Mouse (Mus musculus) limb, embryonic 14.5 days (tissue): ENCODE data around the gene Rnf214. TPM values are rescaled to one million over a fixed set of nuclear protein-coding genes. Genes with fewer than 3 reads are reported as not detected.

ENCODE experiments used
- ATAC-seq: fragments of 200-750 bp; cut with Nextera tagmentation; 2 replicates; pipeline ENCODE4 v1.8.0; 2017; ENCODE audit warnings: low read depth, moderate number of reproducible peaks, moderate TSS enrichment; ENCODE audit not compliant: low FRiP score
- DNase-seq: peaks from one replicate; pipeline ENCODE4 v3.0.0-alpha.2; 2015; ENCODE audit warnings: low spot score
- H3K27ac ChIP-seq: fragments of 300-500 bp; sonication (generic); replicated peaks from 2 replicates; pipeline ENCODE4 v1.5.1; 2014; ENCODE audit warnings: low read depth, mild to moderate bottlenecking, low read length, moderate library complexity, mixed read lengths
- H3K27me3 ChIP-seq: fragments of 300-500 bp; sonication (generic); 2 replicates; pipeline ENCODE4 v1.6.1; 2014; ENCODE audit warnings: low read length, mixed read lengths; ENCODE audit not compliant: control insufficient read depth, insufficient read depth
- H3K36me3 ChIP-seq: fragments of 300-500 bp; sonication (generic); 2 replicates; pipeline ENCODE4 v1.6.1; 2014; ENCODE audit warnings: mild to moderate bottlenecking, low read length, moderate library complexity, mixed read lengths; ENCODE audit not compliant: control insufficient read depth, insufficient read depth
- H3K4me1 ChIP-seq: fragments of 300-500 bp; sonication (generic); 2 replicates; pipeline ENCODE4 v1.6.1; 2014; ENCODE audit warnings: antibody characterized with exemption, low read length, mixed read lengths; ENCODE audit not compliant: control insufficient read depth, insufficient read depth
- H3K4me2 ChIP-seq: fragments of 300-500 bp; sonication (generic); replicated peaks from 2 replicates; pipeline ENCODE4 v1.6.1; 2014; ENCODE audit warnings: low read depth, mild to moderate bottlenecking, low read length, moderate library complexity; ENCODE audit not compliant: severe bottlenecking
- H3K4me3 ChIP-seq: fragments of 300-500 bp; sonication (generic); replicated peaks from 2 replicates; pipeline ENCODE4 v1.5.1; 2014; ENCODE audit warnings: low read length
- H3K9ac ChIP-seq: fragments of 300-500 bp; sonication (generic); 2 replicates; pipeline ENCODE4 v1.6.1; 2014; ENCODE audit warnings: mild to moderate bottlenecking, low read depth, low read length, moderate library complexity; ENCODE audit not compliant: severe bottlenecking
- H3K9me3 ChIP-seq: fragments of 300-500 bp; sonication (generic); 2 replicates; pipeline ENCODE4 v1.6.1; 2016; ENCODE audit warnings: low read length; ENCODE audit not compliant: control insufficient read depth
- POLR2A ChIP-seq: fragments of 200-500 bp; IDR thresholded peaks from 2 replicates; pipeline ENCODE4 v1.8.0; 2012; ENCODE audit warnings: inconsistent platforms, mild to moderate bottlenecking, moderate library complexity, borderline replicate concordance; ENCODE audit not compliant: insufficient read depth, insufficient read length; ENCODE audit errors: extremely low read depth
- WGBS: fragments of 180-500 bp; shearing (Covaris S2); extraction: QIAGEN DNeasy Blood & Tissue Kit; methylation state at CpG from one replicate; pipeline ENCODE4 v1.1.7; 2014; 5-methylcytosine and 5-hydroxymethylcytosine counted together
- polyA plus RNA-seq, 2 experiments: library from polyadenylated mRNA; depleted of rRNA in 1 of 2; stranded (reverse) in 1 of 2; unstranded in 1 of 2; fragments of >200 nt; fragmentation: Nextera tagmentation in 1 of 2; extraction: Ambion mirVana in 1 of 2; gene quantifications; 2 replicates each; pipeline versions ENCODE4 v1.2.1 to v1.2.3; 2012 to 2014

Gene Rnf214
- polyA plus RNA-seq, 2 experiments = 27.6 to 55.7 TPM

DNA sequence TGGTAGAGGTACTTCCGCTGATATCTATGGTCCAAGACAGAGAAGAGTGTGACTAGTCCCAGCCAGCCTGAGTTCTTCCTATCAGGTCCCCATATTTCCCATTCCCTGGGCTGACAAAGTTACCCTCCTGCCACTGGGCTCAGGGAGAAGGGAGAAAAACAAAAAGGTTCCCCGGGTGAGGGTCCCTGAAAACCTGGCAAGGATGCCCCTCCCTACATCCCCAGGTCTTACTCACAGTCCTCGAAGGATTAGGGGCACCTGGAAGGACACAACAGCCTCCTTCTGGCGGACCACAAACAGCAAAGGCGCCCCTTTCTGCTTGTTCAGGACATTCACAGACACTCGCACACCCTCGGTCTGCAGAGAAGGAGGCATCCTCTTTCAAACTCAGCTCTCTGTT is 46.2 kb upstream of the Rnf214 start:
- DNase-seq (no peak), ATAC-seq (no peak)
- H3K4me1 ChIP-seq = peaks cover 15% of the 10 kb centered on the region
- 0 out of 2 replicates have a peak overlapping the region, but pooled peaks have one; percentile 93 for H3K4me3 ChIP-seq
- no peak overlapping the region for H3K27ac ChIP-seq
- no peaks in the 10 kb centered on the region for H3K9me3 ChIP-seq
- 88% methylated on average over 7 of the region's 7 CpGs for WGBS
- no peak for TF ChIP-seq POLR2A
- no peaks in the 10 kb centered on the region for H3K27me3 ChIP-seq
- H3K4me2 ChIP-seq = peak overlapping the region; percentile 83; the same call in 1 of the 2 replicates
- peaks cover 40% of the 10 kb centered on the region for H3K36me3 ChIP-seq
- H3K9ac ChIP-seq = peak overlapping the region; percentile 88; the same call in 1 of the 2 replicates

DNA sequence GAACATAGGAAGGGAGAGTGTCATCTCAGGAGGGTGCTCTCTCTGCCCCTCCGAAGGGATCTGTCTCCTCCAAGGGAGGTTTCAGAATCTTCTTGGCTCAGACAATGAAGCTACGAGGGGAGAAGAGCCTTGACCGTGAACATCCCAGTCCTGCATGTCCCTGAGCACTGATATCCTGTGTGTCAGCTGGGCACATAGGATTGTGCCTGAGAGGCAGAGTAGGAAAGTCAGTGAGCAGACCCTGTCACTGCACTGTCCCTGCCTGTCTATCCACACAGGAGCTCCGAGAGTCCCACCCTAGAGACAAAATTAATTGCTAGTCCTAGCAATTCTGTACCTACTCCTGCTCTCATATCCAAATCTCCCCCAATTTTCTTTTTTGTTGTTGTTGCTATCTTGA is 45.3 kb upstream of the Rnf214 start:
- Histone ChIP-seq H3K9me3 (no peaks in the 10 kb centered on the region), H3K36me3 (peaks cover 48% of the 10 kb centered on the region), H3K4me3 (no peak overlapping the region), H3K27ac (no peak overlapping the region), H3K27me3 (no peaks in the 10 kb centered on the region), H3K4me2 (no peak overlapping the region), H3K4me1 (peaks cover 15% of the 10 kb centered on the region), H3K9ac (no peak overlapping the region)
- ATAC-seq (no peak), DNase-seq (no peak)
- WGBS = 88% methylated on average over 4 of the region's 4 CpGs
- no peak for TF ChIP-seq POLR2A

- no peaks in the 10 kb centered on the region for H3K4me1 ChIP-seq
- TF ChIP-seq POLR2A = no peak
- 84% methylated on average over 10 of the region's 10 CpGs for WGBS
- H3K27me3 ChIP-seq = no peaks in the 10 kb centered on the region
- H3K27ac ChIP-seq = no peak overlapping the region
- no peaks in the 10 kb centered on the region for H3K9me3 ChIP-seq
- peaks cover 96% of the 10 kb centered on the region for H3K36me3 ChIP-seq
- DNase-seq = no peak
- ATAC-seq = no peak
- H3K4me2 ChIP-seq = no peak overlapping the region
- H3K4me3 ChIP-seq = no peak overlapping the region
- no peak overlapping the region for H3K9ac ChIP-seq
Observed at GRCm38 (mm10) chr9:45946872-45947183, 40.1 kb upstream of the Rnf214 start.

GRCm38 (mm10) chr9:45946182-45946871 is 39.6 kb upstream of the Rnf214 start:
- no peak overlapping the region for H3K9ac ChIP-seq
- no peak for ATAC-seq
- no peaks in the 10 kb centered on the region for H3K4me1 ChIP-seq
- peaks cover 96% of the 10 kb centered on the region for H3K36me3 ChIP-seq
- H3K4me2 ChIP-seq = no peak overlapping the region
- no peak for TF ChIP-seq POLR2A
- no peak overlapping the region for H3K27ac ChIP-seq
- H3K4me3 ChIP-seq = no peak overlapping the region
- no peaks in the 10 kb centered on the region for H3K27me3 ChIP-seq
- no peaks in the 10 kb centered on the region for H3K9me3 ChIP-seq
- DNase-seq = no peak
- 81% methylated on average over 15 of the region's 16 CpGs for WGBS

DNA sequence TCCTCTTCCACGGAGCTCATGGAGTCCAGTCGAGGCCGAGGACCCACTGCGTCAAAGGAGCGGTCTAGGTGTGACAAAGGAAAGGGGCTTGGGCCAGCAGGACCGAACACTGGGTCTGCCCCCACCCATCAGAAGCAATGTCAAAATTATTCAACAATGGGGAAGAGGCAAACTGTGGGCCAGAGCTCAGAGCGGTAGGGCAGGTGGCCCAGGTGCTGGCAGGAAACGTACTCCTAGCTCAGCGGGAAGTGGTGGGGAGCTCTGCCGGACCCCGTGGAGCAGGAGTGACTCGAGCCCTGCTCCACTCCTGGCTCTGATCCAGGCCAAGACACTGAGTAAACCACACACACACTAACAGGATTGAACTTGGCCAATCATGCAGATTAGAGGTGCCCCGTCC is 39.0 kb upstream of the Rnf214 start:
- DNase-seq = no peak
- Histone ChIP-seq H3K27ac (no peak overlapping the region), H3K27me3 (no peaks in the 10 kb centered on the region), H3K36me3 (peaks cover 97% of the 10 kb centered on the region), H3K4me2 (no peak overlapping the region), H3K4me1 (no peaks in the 10 kb centered on the region), H3K4me3 (no peak overlapping the region), H3K9me3 (no peaks in the 10 kb centered on the region), H3K9ac (no peak overlapping the region)
- WGBS = 84% methylated on average over 13 of the region's 13 CpGs
- TF ChIP-seq POLR2A = no peak
- ATAC-seq = no peak
